Mouse (Mus musculus) thymus, adult 2 months (tissue): ENCODE measurements around the gene Ube4a. TPM values are rescaled to one million over a fixed set of nuclear protein-coding genes. Genes with fewer than 3 reads are reported as not detected.
A peak's percentile ranks its signal among the peaks of the same experiment; 100 is the strongest.

Experiments
- DNase-seq: peaks from one replicate; pipeline ENCODE4 v3.0.0; 2021
- H3K27ac ChIP-seq: fragments of 200-500 bp; 2 replicates; pipeline ENCODE4 v1.5.1; 2012; ENCODE audit warnings: low read length, control low read depth; ENCODE audit not compliant: control insufficient read depth, insufficient read depth
- H3K27me3 ChIP-seq: fragments of 200-500 bp; 2 replicates; pipeline ENCODE4 v1.6.1; 2012; ENCODE audit warnings: mild to moderate bottlenecking, low read length, moderate library complexity, mixed read lengths; ENCODE audit not compliant: control insufficient read depth, insufficient read depth
- H3K36me3 ChIP-seq: fragments of 200-500 bp; 2 replicates; pipeline ENCODE4 v1.6.1; 2012; ENCODE audit warnings: mild to moderate bottlenecking, low read length, moderate library complexity; ENCODE audit not compliant: control insufficient read depth, insufficient read depth
- H3K4me1 ChIP-seq: fragments of 200-500 bp; replicated peaks from 2 replicates; pipeline ENCODE4 v1.6.1; 2012; ENCODE audit warnings: low read length; ENCODE audit not compliant: control insufficient read depth, insufficient read depth
- H3K4me3 ChIP-seq: fragments of 200-500 bp; 2 replicates; pipeline ENCODE4 v1.5.1; 2012; ENCODE audit warnings: mild to moderate bottlenecking, low read length, control low read depth, moderate library complexity; ENCODE audit not compliant: control insufficient read depth, insufficient read depth
- CTCF ChIP-seq: fragments of 200-500 bp; IDR thresholded peaks from 2 replicates; pipeline ENCODE4 v1.5.1; 2012; ENCODE audit warnings: mild to moderate bottlenecking, control low read depth, low read length, moderate library complexity, borderline replicate concordance; ENCODE audit not compliant: control insufficient read depth, poor library complexity, insufficient read depth; ENCODE audit errors: extremely low read depth
- POLR2A ChIP-seq: fragments of 200-500 bp; IDR thresholded peaks from 2 replicates; pipeline ENCODE4 v1.6.1; 2012; ENCODE audit warnings: mild to moderate bottlenecking, low read length, control low read depth, moderate library complexity; ENCODE audit not compliant: control insufficient read depth, poor library complexity, insufficient read depth; ENCODE audit errors: extremely low read depth
- WGBS: fragments of 180-500 bp; shearing (Covaris S2); methylation state at CpG from one replicate; pipeline ENCODE4 v1.1.7; 2018; 5-methylcytosine and 5-hydroxymethylcytosine counted together
- polyA plus RNA-seq: library from polyadenylated mRNA; depleted of rRNA; stranded (reverse); fragments of >200 nt; gene quantifications from 2 replicates; pipeline ENCODE4 v1.2.3, GENCODE M21; 2012

The Ube4a gene
- polyA plus RNA-seq, 1 experiment, result 23.7 TPM

DNA sequence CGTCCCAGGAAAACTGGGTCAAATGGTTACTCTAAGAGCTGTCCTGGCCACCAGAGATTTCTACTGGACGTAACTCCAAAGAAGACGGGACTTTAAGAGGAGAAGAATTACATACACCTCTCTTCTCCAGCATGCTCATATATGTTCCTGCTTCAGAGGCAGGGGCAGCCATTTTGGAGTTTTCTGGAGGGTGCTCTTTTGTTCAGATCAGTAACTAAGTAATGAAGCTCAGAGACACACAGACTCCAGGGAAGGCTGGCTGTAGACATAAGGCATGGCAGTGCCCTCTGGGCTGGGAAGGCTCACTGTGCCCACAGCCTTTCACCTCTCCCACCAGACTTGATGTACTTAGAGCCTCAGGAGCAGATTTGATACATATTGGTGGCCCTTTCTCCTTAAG, 17.1 kb upstream of the Ube4a start:
- H3K36me3 ChIP-seq, result peaks cover 17% of the 10 kb centered on the region
- peak overlapping the region; percentile 70 for H3K4me3 ChIP-seq
- H3K4me1 ChIP-seq, result peaks cover 26% of the 10 kb centered on the region
- peak; percentile 47 for DNase-seq
- 67% methylated on average over 3 of the region's 3 CpGs for WGBS
- H3K27ac ChIP-seq, result peak overlapping the region; percentile 100
- H3K27me3 ChIP-seq, result no peaks in the 10 kb centered on the region
- TF ChIP-seq POLR2A (no peak), CTCF (no peak)

- Histone ChIP-seq H3K27ac (peak overlapping the region; percentile 100), H3K4me3 (peak overlapping the region; percentile 70)
These were observed 16.7 kb upstream of the Ube4a start for GRCm38 (mm10) chr9:44982081-44982480.

DNA sequence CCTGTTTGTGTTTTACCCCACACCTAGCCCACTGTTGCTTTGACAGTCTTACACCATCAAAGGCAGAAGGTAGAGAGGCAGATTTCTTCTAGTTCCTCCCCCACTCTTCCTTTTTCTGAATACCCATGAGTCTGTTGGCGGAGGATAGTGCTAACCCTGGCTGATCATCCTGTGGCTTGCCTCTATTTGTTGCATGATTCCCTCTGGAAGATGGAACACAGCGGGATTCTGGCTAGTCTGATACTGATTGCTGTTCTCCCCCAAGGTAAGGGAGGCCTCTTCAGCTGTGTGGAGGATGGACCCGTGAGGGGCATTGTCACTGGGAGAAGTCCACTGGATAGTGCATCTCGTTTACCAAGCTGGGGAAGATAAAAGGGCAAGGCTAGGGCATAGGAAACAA, 16.3 kb upstream of the Ube4a start, which contains the start of gene Cd3d:
Cd3d (plus strand) TSS at position 111 of the 400 bp plus-strand sequence.
- peak within 1 kb of the TSS; percentile 70 for H3K4me3 ChIP-seq

More at GRCm38 (mm10) chr9:44982081-44982480, 16.7 kb upstream of the Ube4a start:
- 35% methylated on average over 8 of the region's 8 CpGs for WGBS
- Histone ChIP-seq H3K36me3 (peaks cover 17% of the 10 kb centered on the region), H3K27me3 (no peaks in the 10 kb centered on the region), H3K4me1 (peaks cover 26% of the 10 kb centered on the region)
- TF ChIP-seq CTCF, result no peak
- TF ChIP-seq POLR2A, result no peak
- DNase-seq, result no peak

DNA sequence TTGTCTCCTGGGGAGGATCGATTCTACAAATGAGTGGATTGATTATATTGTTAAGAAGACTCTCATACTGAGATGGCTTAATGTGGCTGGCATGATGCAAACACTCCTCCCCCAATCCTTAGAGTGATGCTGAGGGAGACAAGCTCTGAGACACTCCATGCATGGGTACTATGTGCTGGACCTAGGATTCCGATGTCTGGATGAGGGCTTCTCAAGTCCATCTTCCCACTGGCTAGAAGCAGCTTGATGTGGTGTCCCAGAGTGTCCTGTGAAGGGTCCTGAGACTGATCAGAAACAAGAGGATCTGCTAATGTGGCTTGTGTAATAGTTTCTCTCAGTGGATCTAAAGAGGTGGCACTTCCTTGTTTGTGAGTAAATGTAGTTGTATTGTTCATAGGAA, 15.7 kb upstream of the Ube4a start:
- WGBS, result 81% methylated on average over 2 of the region's 2 CpGs
- Histone ChIP-seq H3K4me3 (no peak overlapping the region), H3K36me3 (peaks cover 17% of the 10 kb centered on the region), H3K4me1 (peaks cover 19% of the 10 kb centered on the region), H3K27ac (peak overlapping the region; percentile 99), H3K27me3 (no peaks in the 10 kb centered on the region)
- DNase-seq, result peak; percentile 41
- TF ChIP-seq POLR2A (no peak), CTCF (no peak)

More for the DNA sequence above, 16.3 kb upstream of the Ube4a start, which contains the start of gene Cd3d:
- Histone ChIP-seq H3K27ac (peak within 1 kb of the TSS; percentile 100), H3K36me3 (peaks cover 17% of the 10 kb centered on the region), H3K4me1 (peaks cover 22% of the 10 kb centered on the region), H3K27me3 (no peaks in the 10 kb centered on the region)
- 29% methylated on average over 4 of the region's 4 CpGs for WGBS
- peak; percentile 75 for DNase-seq
- TF ChIP-seq CTCF (no peak), POLR2A (0 out of 2 replicates have a peak, but pooled peaks have one; percentile 23)

DNA sequence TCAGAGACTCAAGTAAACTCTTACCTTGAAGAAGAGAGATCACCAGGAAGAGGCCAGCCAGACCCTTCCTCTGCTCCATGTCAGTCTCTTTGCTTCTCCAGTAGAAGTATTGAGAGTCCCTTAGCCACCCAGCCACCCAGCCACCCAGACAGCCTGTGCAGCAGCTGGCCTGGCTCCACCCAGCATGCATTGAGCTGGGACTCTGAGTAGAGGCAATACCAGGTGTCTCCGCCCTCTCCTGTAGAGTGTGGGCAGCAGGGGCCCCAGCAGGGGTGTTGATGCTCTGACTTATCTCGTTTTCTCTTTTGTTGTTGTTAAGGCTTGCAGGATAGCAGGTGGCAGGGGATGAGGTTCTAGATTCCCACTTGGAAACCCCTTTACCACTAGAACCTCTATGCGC, 14.8 kb upstream of the Ube4a start, which contains the start of gene Cd3g:
Cd3g (minus strand) TSS at position 190 of the 400 bp plus-strand sequence.
- 10% methylated on average over 3 of the region's 3 CpGs for WGBS
- TF ChIP-seq POLR2A (peak; percentile 99), CTCF (no peak)
- H3K4me1 ChIP-seq, result peaks cover 14% of the 10 kb centered on the region
- DNase-seq, result peak; percentile 93
- H3K4me3 ChIP-seq, result peak within 1 kb of the TSS; percentile 73
- peak within 1 kb of the TSS; percentile 99 for H3K27ac ChIP-seq
- H3K27me3 ChIP-seq, result no peaks in the 10 kb centered on the region
- H3K36me3 ChIP-seq, result peaks cover 14% of the 10 kb centered on the region

DNA sequence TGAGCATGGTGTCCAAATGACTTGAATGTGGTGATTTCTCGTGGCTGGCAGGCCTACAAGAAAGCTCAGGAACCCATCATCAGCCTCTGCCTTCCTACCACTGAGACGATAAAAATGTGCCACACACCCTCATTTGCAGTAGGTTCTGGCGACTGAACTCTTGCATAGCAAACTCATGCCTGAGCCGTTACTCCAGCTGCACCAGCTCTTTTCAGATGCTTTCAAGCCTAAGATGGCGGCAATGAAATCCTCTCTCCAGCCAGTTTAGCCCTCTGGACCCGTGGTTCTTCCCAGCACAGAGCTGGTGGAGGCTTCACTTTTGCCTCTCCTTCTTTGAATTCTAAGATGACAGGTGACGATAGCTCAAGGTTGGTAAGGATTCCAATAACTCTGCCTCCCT, 14.4 kb upstream of the Ube4a start:
- peak overlapping the region; percentile 95 for H3K27ac ChIP-seq
- H3K4me3 ChIP-seq, result peak overlapping the region; percentile 73
- peak; percentile 50 for DNase-seq
- H3K36me3 ChIP-seq, result peaks cover 14% of the 10 kb centered on the region
- H3K4me1 ChIP-seq, result peaks cover 10% of the 10 kb centered on the region
- H3K27me3 ChIP-seq, result no peaks in the 10 kb centered on the region
- no peak for TF ChIP-seq POLR2A
- no peak for TF ChIP-seq CTCF
- 8% methylated on average over 7 of the region's 7 CpGs for WGBS
